Mouse (Mus musculus): ENCODE measurements around the gene Mmel1. TPM values are rescaled to one million over a fixed set of nuclear protein-coding genes. Genes with fewer than 3 reads are reported as not detected.

Mmel1 gene
- not detected in 2 replicates for polyA plus RNA-seq (2011; ENCODE audit: insufficient read length, low read depth, missing spikeins)

DNA sequence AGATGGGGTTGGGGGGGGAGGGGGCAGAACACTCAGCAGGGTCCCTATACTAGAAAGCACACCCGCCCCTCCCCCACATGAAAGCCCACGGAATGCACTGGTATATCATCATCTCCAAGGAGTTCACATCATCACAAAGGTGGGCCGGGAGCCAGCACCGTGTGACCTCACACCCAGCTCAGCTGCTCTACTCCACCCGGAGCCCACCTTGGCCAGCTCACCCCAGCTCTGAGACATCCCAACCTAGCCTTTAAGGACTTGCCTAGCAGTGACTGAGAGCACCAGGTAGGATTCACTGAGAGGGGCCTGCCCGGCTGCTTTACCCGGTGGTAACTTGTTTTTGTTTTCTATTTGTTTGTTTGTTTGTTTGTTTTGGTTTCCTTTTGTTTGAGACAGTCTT lies at the start of gene Mmel1:
Gene Mmel1, plus strand, starts transcription at position 146 of the 400 bp plus-strand sequence.
- no peak within 1 kb of the TSS for H3K27ac ChIP-seq (ENCODE audit: insufficient read depth, low read length)
- no peak within 1 kb of the TSS for H3K4me3 ChIP-seq (ENCODE audit: insufficient read depth, low read length)
- no peaks in the 10 kb centered on the region for H3K4me1 ChIP-seq (ENCODE audit: control insufficient read depth, insufficient read depth, low read length)
- TF ChIP-seq CTCF (IDR thresholded peaks at IDR 0.05; ENCODE audit: borderline replicate concordance, insufficient read depth, low read length) (no peak), POLR2A (IDR thresholded peaks at IDR 0.05; ENCODE audit: low read depth, low read length) (no peak)

GRCm38 (mm10) chr4:154825662-154826061 lies 43.7 kb upstream of the Mmel1 start:
- TF ChIP-seq CTCF (IDR thresholded peaks at IDR 0.05; ENCODE audit: borderline replicate concordance, insufficient read depth, low read length) (peak; percentile 80; the same call in 1 of the 2 replicates), POLR2A (IDR thresholded peaks at IDR 0.05; ENCODE audit: low read depth, low read length) (no peak)
- Histone ChIP-seq H3K27ac (ENCODE audit: insufficient read depth, low read length) (no peak overlapping the region), H3K4me1 (ENCODE audit: control insufficient read depth, insufficient read depth, low read length) (no peaks in the 10 kb centered on the region), H3K4me3 (ENCODE audit: insufficient read depth, low read length) (no peak overlapping the region)

- Histone ChIP-seq H3K4me3 (ENCODE audit: insufficient read depth, low read length) (no peak overlapping the region), H3K27ac (ENCODE audit: insufficient read depth, low read length) (no peak overlapping the region), H3K4me1 (ENCODE audit: control insufficient read depth, insufficient read depth, low read length) (no peaks in the 10 kb centered on the region)
- TF ChIP-seq CTCF (IDR thresholded peaks at IDR 0.05; ENCODE audit: borderline replicate concordance, insufficient read depth, low read length) (no peak), POLR2A (IDR thresholded peaks at IDR 0.05; ENCODE audit: low read depth, low read length) (no peak)
Observed at GRCm38 (mm10) chr4:154826224-154826623, 43.2 kb upstream of the Mmel1 start.

DNA sequence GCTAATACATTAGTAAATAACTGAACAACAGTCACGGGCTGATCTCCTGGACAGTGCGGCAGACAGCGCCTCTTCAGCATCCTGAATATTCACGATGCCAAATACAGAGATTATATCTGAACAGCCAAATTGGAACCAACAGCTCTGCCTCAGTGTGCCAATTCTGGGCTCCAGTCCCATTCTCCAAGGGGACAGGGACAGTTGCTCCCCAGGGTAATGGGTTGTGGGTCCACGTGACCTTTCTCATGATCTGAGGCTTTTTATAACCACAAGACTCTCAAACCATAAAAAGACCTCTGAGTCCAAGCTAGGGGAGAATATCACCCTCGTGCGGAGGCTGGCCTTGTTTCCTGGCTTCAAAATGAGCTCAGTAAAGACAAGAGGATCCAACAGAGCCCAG lies 42.2 kb upstream of the Mmel1 start:
- no peak for TF ChIP-seq POLR2A (IDR thresholded peaks at IDR 0.05; ENCODE audit: low read depth, low read length)
- TF ChIP-seq CTCF (IDR thresholded peaks at IDR 0.05; ENCODE audit: borderline replicate concordance, insufficient read depth, low read length), result no peak
- H3K4me1 ChIP-seq (ENCODE audit: control insufficient read depth, insufficient read depth, low read length), result no peaks in the 10 kb centered on the region
- no peak overlapping the region for H3K4me3 ChIP-seq (ENCODE audit: insufficient read depth, low read length)
- no peak overlapping the region for H3K27ac ChIP-seq (ENCODE audit: insufficient read depth, low read length)

DNA sequence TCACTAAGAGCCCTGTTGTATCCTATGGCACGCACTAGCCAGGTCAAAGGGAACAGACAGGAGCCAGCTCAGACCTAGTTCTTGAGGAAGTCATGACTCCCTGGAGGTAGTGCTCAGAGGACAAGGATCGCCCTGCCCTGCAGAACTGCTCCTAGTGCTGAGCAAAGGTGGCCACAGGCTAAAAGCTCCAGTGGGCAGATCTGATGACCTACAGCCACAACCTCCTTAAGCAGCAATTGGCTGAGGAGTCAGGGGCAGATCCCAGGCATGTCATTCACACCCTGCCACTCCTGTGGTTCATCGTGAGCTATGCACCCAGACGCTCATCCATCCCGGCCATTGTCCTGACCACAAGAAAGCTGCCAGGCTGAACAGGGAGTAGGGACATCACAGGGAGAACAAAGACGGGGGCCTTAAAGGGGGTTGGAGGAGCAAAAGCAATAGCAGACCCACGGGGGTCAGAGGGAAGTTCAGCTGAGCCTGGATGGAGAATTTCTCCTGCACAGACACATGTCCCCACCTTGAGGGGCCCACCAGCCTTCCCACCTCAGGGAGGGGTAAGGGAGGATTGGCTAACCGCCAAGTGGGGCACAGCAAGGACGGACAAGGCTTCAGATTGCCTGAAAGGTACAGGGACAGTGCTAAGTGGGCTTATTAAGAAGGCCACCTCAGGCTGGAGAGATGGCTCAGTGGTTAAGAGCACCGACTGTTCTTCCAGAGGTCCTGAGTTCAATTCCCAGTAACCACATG lies 41.3 kb upstream of the Mmel1 start:
- Histone ChIP-seq H3K27ac (ENCODE audit: insufficient read depth, low read length) (no peak overlapping the region), H3K4me3 (ENCODE audit: insufficient read depth, low read length) (no peak overlapping the region), H3K4me1 (ENCODE audit: control insufficient read depth, insufficient read depth, low read length) (no peaks in the 10 kb centered on the region)
- TF ChIP-seq CTCF (IDR thresholded peaks at IDR 0.05; ENCODE audit: borderline replicate concordance, insufficient read depth, low read length), result no peak
- no peak for TF ChIP-seq POLR2A (IDR thresholded peaks at IDR 0.05; ENCODE audit: low read depth, low read length)

DNA sequence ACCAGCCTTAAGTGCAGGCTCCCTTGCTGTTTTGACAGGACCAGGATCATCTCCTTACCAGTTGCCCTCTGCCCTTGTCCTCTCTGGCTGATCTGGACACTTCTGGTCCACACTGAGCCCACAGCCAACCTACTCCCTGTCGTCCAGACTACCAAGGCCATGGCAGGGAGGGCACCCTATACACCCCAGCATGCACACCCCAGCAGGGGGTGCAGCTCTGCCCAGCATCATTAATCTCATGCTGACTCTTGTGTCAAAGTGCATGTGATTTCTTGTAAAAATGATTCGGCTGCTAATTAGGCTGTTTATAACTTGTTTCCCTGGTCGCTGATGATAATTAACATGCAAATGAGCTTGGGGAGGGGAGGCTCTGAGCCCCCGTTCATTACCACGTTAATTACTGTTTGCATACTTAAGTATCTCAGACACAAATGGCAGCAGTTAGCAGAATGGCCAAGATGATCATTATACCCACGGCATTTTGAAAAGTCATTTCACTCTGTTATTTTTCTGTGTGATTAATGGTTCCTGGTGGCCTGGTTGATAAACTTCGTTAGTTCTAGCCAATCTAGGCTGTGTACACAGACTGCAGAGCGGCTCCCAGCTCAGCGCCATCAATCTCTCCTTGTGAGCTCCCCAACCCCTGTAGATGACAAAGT lies 37.3 kb upstream of the Mmel1 start:
- Histone ChIP-seq H3K27ac (ENCODE audit: insufficient read depth, low read length) (no peak overlapping the region), H3K4me3 (ENCODE audit: insufficient read depth, low read length) (no peak overlapping the region), H3K4me1 (ENCODE audit: control insufficient read depth, insufficient read depth, low read length) (no peaks in the 10 kb centered on the region)
- TF ChIP-seq POLR2A (IDR thresholded peaks at IDR 0.05; ENCODE audit: low read depth, low read length) (no peak), CTCF (IDR thresholded peaks at IDR 0.05; ENCODE audit: borderline replicate concordance, insufficient read depth, low read length) (no peak)

DNA sequence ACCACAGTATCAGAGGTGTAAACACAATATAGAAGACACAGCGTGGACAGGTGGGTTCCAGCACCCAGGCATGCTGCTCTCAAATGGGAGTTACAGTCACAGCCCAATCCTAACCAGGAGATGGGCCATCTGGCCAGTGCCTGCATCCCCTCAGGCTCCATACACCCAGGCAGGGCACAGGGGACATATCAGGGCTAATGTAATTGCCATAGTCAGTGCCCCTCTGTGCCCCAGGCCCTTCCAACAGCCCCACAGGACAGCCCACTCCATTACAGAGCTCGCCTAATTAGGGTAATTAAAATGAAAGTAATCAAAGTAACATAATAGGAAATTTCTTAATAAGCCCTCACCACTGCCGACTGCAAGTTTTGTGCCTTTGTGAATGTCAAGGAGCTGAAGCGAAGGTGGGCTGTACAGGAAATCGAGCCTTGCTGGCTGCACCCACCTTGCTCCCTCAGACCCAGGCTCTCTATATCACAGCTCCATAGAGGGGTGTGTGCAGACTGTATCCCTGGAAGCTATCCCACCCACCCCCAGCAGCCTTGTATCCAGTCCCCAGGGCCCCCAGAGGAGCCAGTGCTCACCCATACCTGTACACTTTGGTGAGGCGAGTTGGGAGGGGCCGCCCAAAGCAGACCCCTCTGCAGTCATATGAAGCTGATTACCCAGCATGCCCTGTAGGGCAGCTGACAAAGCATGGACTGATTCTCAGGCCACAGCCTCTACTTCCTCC lies 33.0 kb upstream of the Mmel1 start:
- no peak overlapping the region for H3K4me3 ChIP-seq (ENCODE audit: insufficient read depth, low read length)
- TF ChIP-seq CTCF (IDR thresholded peaks at IDR 0.05; ENCODE audit: borderline replicate concordance, insufficient read depth, low read length) (no peak), POLR2A (IDR thresholded peaks at IDR 0.05; ENCODE audit: low read depth, low read length) (no peak)
- H3K4me1 ChIP-seq (ENCODE audit: control insufficient read depth, insufficient read depth, low read length), result no peaks in the 10 kb centered on the region
- H3K27ac ChIP-seq (ENCODE audit: insufficient read depth, low read length), result no peak overlapping the region

DNA sequence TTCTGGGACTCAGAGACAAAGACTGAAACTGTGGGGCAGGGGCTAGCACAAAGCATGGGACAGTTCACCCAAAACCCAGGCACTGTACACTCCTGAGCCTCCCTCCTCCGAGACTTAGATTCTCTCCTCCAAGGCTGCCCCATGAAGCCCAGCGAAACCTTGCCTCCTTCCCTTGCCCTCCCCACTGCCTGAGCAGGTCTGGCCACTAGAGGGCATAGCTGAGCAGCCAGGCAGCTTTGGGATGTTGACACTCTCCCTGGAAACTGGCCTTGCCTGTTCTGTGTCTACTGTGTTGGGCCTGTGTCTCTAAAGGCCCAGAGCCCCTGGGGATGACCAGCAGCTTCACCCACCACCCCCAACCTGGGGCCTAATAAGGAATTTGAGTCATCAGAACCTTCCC lies 32.2 kb upstream of the Mmel1 start, which contains the start of gene Ttc34:
Gene Ttc34, plus strand, starts transcription at position 290 of the 400 bp plus-strand sequence.
- H3K4me1 ChIP-seq (ENCODE audit: control insufficient read depth, insufficient read depth, low read length), result no peaks in the 10 kb centered on the region
- TF ChIP-seq POLR2A (IDR thresholded peaks at IDR 0.05; ENCODE audit: low read depth, low read length) (no peak), CTCF (IDR thresholded peaks at IDR 0.05; ENCODE audit: borderline replicate concordance, insufficient read depth, low read length) (peak; percentile 92)
- no peak within 1 kb of the TSS for H3K4me3 ChIP-seq (ENCODE audit: insufficient read depth, low read length)
- no peak within 1 kb of the TSS for H3K27ac ChIP-seq (ENCODE audit: insufficient read depth, low read length)

GRCm38 (mm10) chr4:154838741-154839140 lies 30.6 kb upstream of the Mmel1 start:
- TF ChIP-seq POLR2A (IDR thresholded peaks at IDR 0.05; ENCODE audit: low read depth, low read length), result no peak
- TF ChIP-seq CTCF (IDR thresholded peaks at IDR 0.05; ENCODE audit: borderline replicate concordance, insufficient read depth, low read length), result no peak
- no peak overlapping the region for H3K4me3 ChIP-seq (ENCODE audit: insufficient read depth, low read length)
- no peaks in the 10 kb centered on the region for H3K4me1 ChIP-seq (ENCODE audit: control insufficient read depth, insufficient read depth, low read length)
- H3K27ac ChIP-seq (ENCODE audit: insufficient read depth, low read length), result no peak overlapping the region

All from embryonic fibroblast, embryonic 13.5 days (primary cell).